Mouse (Mus musculus) lung, embryonic 14.5 days (tissue): ENCODE measurements at regions not wholly inside any gene's neighbourhood (a gene's known extent, or its start where the extent isn't known, plus 50 kb on each side); places are given as distances from the start of the nearest gene placed in this dataset.
A peak's percentile ranks its signal among the peaks of the same experiment; 100 is the strongest.

Source experiments
- ATAC-seq: fragments of 200-750 bp; cut with Nextera tagmentation; 2 replicates; pipeline ENCODE4 v1.8.0; 2017; ENCODE audit warnings: mild to moderate bottlenecking, moderate TSS enrichment, moderate library complexity; ENCODE audit not compliant: insufficient read depth
- DNase-seq: peaks from one replicate; pipeline ENCODE4 v3.0.0-alpha.2; 2015
- H3K27ac ChIP-seq: fragments of 300-500 bp; sonication (generic); 2 replicates; pipeline ENCODE4 v1.5.1; 2014; ENCODE audit warnings: low read depth, mild to moderate bottlenecking, moderate library complexity
- H3K27me3 ChIP-seq: fragments of 300-500 bp; sonication (generic); 2 replicates; pipeline ENCODE4 v1.6.1; 2014; ENCODE audit warnings: low read length, control low read depth; ENCODE audit not compliant: insufficient read depth
- H3K36me3 ChIP-seq: fragments of 300-500 bp; sonication (generic); 2 replicates; pipeline ENCODE4 v1.6.1; 2014; ENCODE audit warnings: control low read depth; ENCODE audit not compliant: insufficient read depth
- H3K4me1 ChIP-seq: fragments of 300-500 bp; sonication (generic); 2 replicates; pipeline ENCODE4 v1.6.1; 2014; ENCODE audit warnings: antibody characterized with exemption, control low read depth; ENCODE audit not compliant: insufficient read depth
- H3K4me2 ChIP-seq: fragments of 300-500 bp; sonication (generic); 2 replicates; pipeline ENCODE4 v1.6.1; 2014; ENCODE audit warnings: mild to moderate bottlenecking
- H3K4me3 ChIP-seq: fragments of 300-500 bp; sonication (generic); 2 replicates; pipeline ENCODE4 v1.5.1; 2014; ENCODE audit warnings: low read depth, low read length
- H3K9ac ChIP-seq: fragments of 300-500 bp; sonication (generic); 2 replicates; pipeline ENCODE4 v1.6.1; 2014
- H3K9me3 ChIP-seq: fragments of 300-500 bp; sonication (generic); 2 replicates; pipeline ENCODE4 v1.6.1; 2016; ENCODE audit warnings: low read depth, low read length, control low read depth
- CTCF ChIP-seq: IDR thresholded peaks from 2 replicates; pipeline ENCODE4 v1.5.1; 2016; ENCODE audit warnings: antibody characterized with exemption, low read depth
- WGBS: fragments of 180-500 bp; shearing (Covaris S2); extraction: QIAGEN DNeasy Blood & Tissue Kit; methylation state at CpG from one replicate; pipeline ENCODE4 v1.1.7; 2014; 5-methylcytosine and 5-hydroxymethylcytosine counted together

GRCm38 (mm10) chr11:31740409-31740808 lies 68.7 kb upstream of the Bod1 start:
- DNase-seq (peak; percentile 74), ATAC-seq (peak; percentile 62)
- Histone ChIP-seq H3K9ac (no peak overlapping the region), H3K4me2 (no peak overlapping the region), H3K27ac (no peak overlapping the region), H3K4me1 (no peaks in the 10 kb centered on the region), H3K4me3 (no peak overlapping the region), H3K9me3 (no peaks in the 10 kb centered on the region), H3K36me3 (no peaks in the 10 kb centered on the region), H3K27me3 (no peaks in the 10 kb centered on the region)
- TF ChIP-seq CTCF = no peak
- WGBS = 56% methylated on average over 5 of the region's 5 CpGs

- WGBS = 14% methylated on average over 1 of the region's 1 CpGs
- H3K9ac ChIP-seq = no peak overlapping the region
- no peak overlapping the region for H3K27ac ChIP-seq
- H3K27me3 ChIP-seq = no peaks in the 10 kb centered on the region
- no peaks in the 10 kb centered on the region for H3K4me1 ChIP-seq
- no peak overlapping the region for H3K4me2 ChIP-seq
- no peak for TF ChIP-seq CTCF
- DNase-seq (no peak), ATAC-seq (no peak)
- H3K4me3 ChIP-seq = no peak overlapping the region
- no peaks in the 10 kb centered on the region for H3K9me3 ChIP-seq
- H3K36me3 ChIP-seq = no peaks in the 10 kb centered on the region
Observed at GRCm38 (mm10) chr11:31742160-31742559, 70.5 kb upstream of the Bod1 start.

GRCm38 (mm10) chr11:31744076-31744785 lies 72.5 kb upstream of the Bod1 start:
- Histone ChIP-seq H3K4me1 (no peaks in the 10 kb centered on the region), H3K9me3 (no peaks in the 10 kb centered on the region), H3K27ac (no peak overlapping the region), H3K4me2 (no peak overlapping the region), H3K36me3 (no peaks in the 10 kb centered on the region), H3K4me3 (no peak overlapping the region), H3K9ac (no peak overlapping the region), H3K27me3 (no peaks in the 10 kb centered on the region)
- WGBS = 73% methylated on average over 12 of the region's 12 CpGs
- ATAC-seq (no peak), DNase-seq (no peak)
- no peak for TF ChIP-seq CTCF

- Histone ChIP-seq H3K9me3 (no peaks in the 10 kb centered on the region), H3K27ac (no peak overlapping the region), H3K36me3 (no peaks in the 10 kb centered on the region), H3K4me3 (no peak overlapping the region), H3K27me3 (no peaks in the 10 kb centered on the region), H3K4me2 (no peak overlapping the region), H3K4me1 (no peaks in the 10 kb centered on the region), H3K9ac (no peak overlapping the region)
- WGBS = 50% methylated on average over 16 of the region's 16 CpGs
- DNase-seq (no peak), ATAC-seq (no peak)
- TF ChIP-seq CTCF = no peak
Observed at GRCm38 (mm10) chr11:31745028-31745865, 73.6 kb upstream of the Bod1 start.

- Histone ChIP-seq H3K36me3 (no peaks in the 10 kb centered on the region), H3K4me2 (no peak overlapping the region), H3K9ac (no peak overlapping the region), H3K4me3 (no peak overlapping the region), H3K4me1 (no peaks in the 10 kb centered on the region), H3K27me3 (no peaks in the 10 kb centered on the region), H3K27ac (no peak overlapping the region), H3K9me3 (no peaks in the 10 kb centered on the region)
- no peak for ATAC-seq
- DNase-seq = no peak
- WGBS = 40% methylated on average over 5 of the region's 5 CpGs
- no peak for TF ChIP-seq CTCF
Observed at GRCm38 (mm10) chr11:31745866-31746248, 74.2 kb upstream of the Bod1 start.

GRCm38 (mm10) chr11:31746488-31746887 lies 74.8 kb upstream of the Bod1 start:
- H3K4me3 ChIP-seq = no peak overlapping the region
- DNase-seq = no peak
- H3K36me3 ChIP-seq = no peaks in the 10 kb centered on the region
- no peak overlapping the region for H3K9ac ChIP-seq
- no peak overlapping the region for H3K4me2 ChIP-seq
- H3K27me3 ChIP-seq = no peaks in the 10 kb centered on the region
- H3K27ac ChIP-seq = no peak overlapping the region
- no peak for TF ChIP-seq CTCF
- 63% methylated on average over 6 of the region's 6 CpGs for WGBS
- ATAC-seq = no peak
- H3K9me3 ChIP-seq = no peaks in the 10 kb centered on the region
- no peaks in the 10 kb centered on the region for H3K4me1 ChIP-seq

GRCm38 (mm10) chr11:31746939-31747338 lies 75.3 kb upstream of the Bod1 start:
- 61% methylated on average over 8 of the region's 8 CpGs for WGBS

More at GRCm38 (mm10) chr11:31746939-31747338, 75.3 kb upstream of the Bod1 start:
- Histone ChIP-seq H3K9ac (no peak overlapping the region), H3K4me1 (no peaks in the 10 kb centered on the region), H3K36me3 (no peaks in the 10 kb centered on the region), H3K4me2 (no peak overlapping the region), H3K4me3 (no peak overlapping the region), H3K27ac (no peak overlapping the region), H3K9me3 (no peaks in the 10 kb centered on the region), H3K27me3 (no peaks in the 10 kb centered on the region)
- ATAC-seq (no peak), DNase-seq (no peak)
- no peak for TF ChIP-seq CTCF
